ENCODE assay signal across 29 mouse cellular contexts in genomic region chr10:89819146-89819545, GRCm38 (mm10). TPM values are rescaled to one million over a fixed set of nuclear protein-coding genes. Genes with fewer than 3 reads are reported as not detected.
"Had no signal": no experiment of that assay in that cellular context is flagged by ENCODE, and none has a peak within 500 bp of the region (broad histone marks: within the 10 kb centered on the region; RNA-seq: fewer than 3 reads in every experiment).

No protein-coding gene starts in this region.

- ATAC-seq: forebrain, postnatal 0 days; hindbrain, postnatal 0 days; intestine, embryonic 16.5 days; liver, postnatal 0 days had no signal

- H3K9me3 ChIP-seq: heart, embryonic 13.5 days; heart, embryonic 15.5 days; hindbrain, embryonic 13.5 days; hindbrain, embryonic 15.5 days; kidney, embryonic 15.5 days; limb, embryonic 12.5 days; liver, embryonic 13.5 days; liver, embryonic 15.5 days had no signal

- DNase-seq: forebrain, postnatal 0 days; gastrocnemius, postnatal 14 days; gastrocnemius, postnatal 36 days; heart, adult 2 months; heart, postnatal 36 days; kidney, adult 11 months; kidney, adult 2 months; kidney, adult 9 months; kidney, postnatal 14 days; kidney, postnatal 36 days; layer of hippocampus, adult 9-11 months; layer of hippocampus, postnatal 36 days; left cerebral cortex, postnatal 4 days; liver; liver, embryonic 13.5 days; liver, postnatal 0 days had no signal

- H3K27ac ChIP-seq: heart, adult 2 months; heart, embryonic 13.5 days; heart, embryonic 15.5 days; hindbrain, embryonic 13.5 days; hindbrain, embryonic 15.5 days; hindbrain, postnatal 0 days; kidney, embryonic 15.5 days; kidney, postnatal 0 days; limb, embryonic 12.5 days; liver, embryonic 13.5 days; liver, embryonic 15.5 days had no signal

- H3K4me3 ChIP-seq: heart, adult 2 months; heart, embryonic 13.5 days; heart, embryonic 15.5 days; hindbrain, embryonic 13.5 days; hindbrain, embryonic 15.5 days; kidney, embryonic 15.5 days; limb, embryonic 12.5 days; liver, embryonic 13.5 days; liver, embryonic 15.5 days had no signal

- H3K4me2 ChIP-seq: heart, embryonic 11.5 days; heart, embryonic 13.5 days; heart, embryonic 15.5 days; hindbrain, embryonic 13.5 days; hindbrain, embryonic 15.5 days; kidney, embryonic 15.5 days; limb, embryonic 12.5 days; liver, embryonic 11.5 days; liver, embryonic 13.5 days; liver, embryonic 15.5 days had no signal

- H3K4me1 ChIP-seq: hindbrain, embryonic 13.5 days; hindbrain, embryonic 15.5 days; kidney, embryonic 15.5 days; limb, embryonic 12.5 days; liver, embryonic 13.5 days; liver, embryonic 15.5 days had no signal

- H3K27me3 ChIP-seq: heart, embryonic 13.5 days; heart, embryonic 15.5 days; hindbrain, embryonic 13.5 days; hindbrain, embryonic 15.5 days; kidney, embryonic 15.5 days; limb, embryonic 12.5 days; liver, embryonic 13.5 days; liver, embryonic 15.5 days had no signal

- H3K9ac ChIP-seq: forebrain, postnatal 0 days; heart, embryonic 13.5 days; heart, embryonic 15.5 days; hindbrain, embryonic 13.5 days; hindbrain, embryonic 15.5 days; kidney, embryonic 15.5 days; limb, embryonic 12.5 days; liver, embryonic 13.5 days; liver, embryonic 15.5 days; liver, postnatal 0 days had no signal

RNA-seq across cellular contexts. Expression of gene Anks1b, which starts 54.2 kb away (rescaled TPM):
- total RNA-seq: hematopoietic stem cell, adult 5-6 weeks had no signal
- polyA plus RNA-seq: liver, postnatal 0 days had no signal
